Mouse (Mus musculus): ENCODE data around the gene Cyp26b1.
A peak's percentile ranks its signal among the peaks of the same experiment; 100 is the strongest.

The Cyp26b1 gene

GRCm38 (mm10) chr6:84586551-84587200, 7.0 kb downstream of the Cyp26b1 start:
- DNase-seq, result no peak

GRCm38 (mm10) chr6:84585686-84586300, 7.9 kb downstream of the Cyp26b1 start:
- DNase-seq, result no peak

- peak; percentile 47 for DNase-seq
Observed at GRCm38 (mm10) chr6:84584783-84585685, 8.7 kb downstream of the Cyp26b1 start.

- no peak for DNase-seq
Observed at GRCm38 (mm10) chr6:84583841-84584782, 9.6 kb downstream of the Cyp26b1 start.

GRCm38 (mm10) chr6:84583371-84583770, 10.3 kb downstream of the Cyp26b1 start:
- peak; percentile 81 for DNase-seq

GRCm38 (mm10) chr6:84582826-84583225, 10.9 kb downstream of the Cyp26b1 start:
- no peak for DNase-seq

- no peak for DNase-seq
Observed at GRCm38 (mm10) chr6:84581833-84582445, 11.8 kb downstream of the Cyp26b1 start.

- no peak for DNase-seq
Observed at GRCm38 (mm10) chr6:84580979-84581832, 12.5 kb downstream of the Cyp26b1 start.

GRCm38 (mm10) chr6:84579508-84579907, 14.2 kb downstream of the Cyp26b1 start:
- no peak for DNase-seq

GRCm38 (mm10) chr6:84578928-84579327, 14.8 kb downstream of the Cyp26b1 start:
- DNase-seq, result peak; percentile 55

GRCm38 (mm10) chr6:84577898-84578297, 15.8 kb downstream of the Cyp26b1 start:
- no peak for DNase-seq

- no peak for DNase-seq
Observed at GRCm38 (mm10) chr6:84573905-84574660, 19.6 kb downstream of the Cyp26b1 start.

GRCm38 (mm10) chr6:84570039-84570438, 23.7 kb downstream of the Cyp26b1 start:
- no peak for DNase-seq

GRCm38 (mm10) chr6:84569590-84569989, 24.1 kb downstream of the Cyp26b1 start:
- DNase-seq, result no peak

GRCm38 (mm10) chr6:84568880-84569279, 24.8 kb downstream of the Cyp26b1 start:
- no peak for DNase-seq

- DNase-seq, result no peak
Observed at GRCm38 (mm10) chr6:84567696-84568095, 26.0 kb downstream of the Cyp26b1 start.

GRCm38 (mm10) chr6:84566825-84567224, 26.9 kb downstream of the Cyp26b1 start:
- DNase-seq, result no peak

- no peak for DNase-seq
Observed at GRCm38 (mm10) chr6:84565245-84565644, 28.5 kb downstream of the Cyp26b1 start.

- DNase-seq, result no peak
Observed at GRCm38 (mm10) chr6:84562948-84563347, 30.8 kb downstream of the Cyp26b1 start.

- DNase-seq, result no peak
Observed at GRCm38 (mm10) chr6:84561171-84561570, 32.5 kb downstream of the Cyp26b1 start.

Data from lung, postnatal 14 days (tissue).